Mouse (Mus musculus): ENCODE results near the gene Rnf4. TPM values are rescaled to one million over a fixed set of nuclear protein-coding genes. Genes with fewer than 3 reads are reported as not detected.

Rnf4 gene
- total RNA-seq, 2 experiments from 2014 or later, result 82.2 to 87.2 TPM

GRCm38 (mm10) chr5:34334081-34334480, 2.0 kb upstream of the Rnf4 start:
- intact Hi-C loops (cut with DNase I), result no loop called here
- no peak for DNase-seq (ENCODE audit: low spot score in 2 of 2)

DNA sequence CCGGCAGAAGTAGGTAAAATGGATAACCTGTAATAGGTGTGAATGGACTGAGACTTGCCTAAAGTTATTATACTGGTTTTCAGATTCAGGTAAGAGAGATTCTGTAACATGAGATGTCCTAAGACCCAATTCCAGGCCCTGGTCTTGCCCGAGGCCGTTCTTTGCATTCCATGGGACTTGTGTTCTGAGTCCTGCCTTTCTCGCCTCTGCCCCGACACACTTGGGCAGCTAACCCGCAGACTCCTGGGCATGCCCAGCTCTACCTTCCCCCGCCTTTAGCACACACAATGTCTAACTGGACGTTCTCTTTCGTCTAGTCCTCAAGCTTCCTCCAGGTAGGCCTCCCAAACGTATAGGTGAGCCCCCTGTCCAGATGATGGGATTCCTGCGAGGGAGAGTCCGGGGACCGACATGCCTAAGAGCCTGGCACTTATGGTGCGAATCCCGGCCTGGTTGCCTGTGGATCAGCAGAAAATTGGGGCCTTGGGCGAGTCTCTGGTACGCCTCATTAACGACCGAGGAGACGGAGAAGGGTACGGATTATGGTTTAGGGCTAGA, 471 bp upstream of the Rnf4 start:
- DNase-seq (ENCODE audit: low spot score in 2 of 2), result no peak
- intact Hi-C loops (cut with DNase I), result loop anchor here (5.0 kb wide), 2 partner anchors 123 to 302 kb away; partner anchors contain the start of gene Mfsd10

DNA sequence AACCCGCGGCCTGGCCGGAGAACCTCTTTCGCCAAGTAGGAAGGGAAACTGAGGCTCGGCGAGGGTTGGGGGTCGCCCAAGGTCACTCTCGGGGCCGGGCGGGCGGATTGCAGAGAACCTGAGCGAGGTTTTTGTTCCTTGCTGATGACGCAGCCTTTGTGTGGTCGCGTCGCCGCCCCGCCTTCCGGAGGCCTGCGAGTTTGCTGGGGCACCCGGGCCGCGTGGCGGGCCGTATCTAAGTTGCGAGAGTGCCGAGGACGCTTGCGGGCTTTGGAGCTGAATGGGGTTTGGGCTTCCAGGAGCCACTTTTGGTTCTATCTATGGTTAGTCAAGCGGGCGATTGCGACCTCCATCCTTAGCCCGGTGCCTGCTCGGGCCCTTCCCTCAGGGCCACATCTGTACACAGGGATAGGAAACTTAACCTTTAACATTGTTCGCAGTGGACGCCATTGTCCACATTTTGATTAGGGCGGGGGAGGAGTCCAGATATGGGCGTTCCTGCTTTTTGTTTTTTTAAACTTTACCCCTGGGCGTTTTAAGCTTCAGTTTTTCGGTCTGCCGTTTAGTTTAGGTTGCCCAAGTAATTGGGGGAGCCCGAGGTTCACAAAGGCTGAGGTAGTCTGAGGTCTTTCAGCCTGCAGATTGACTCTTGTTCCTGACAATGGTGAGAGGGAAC, 824 bp downstream of the Rnf4 start:
- DNase-seq (ENCODE audit: low spot score in 2 of 2), result peak in 1 of 2 experiments; percentile 35
- intact Hi-C loops (cut with DNase I), result loop anchor here (5.0 kb wide), 2 partner anchors 125 to 300 kb away; partner anchors contain the start of gene Mfsd10

GRCm38 (mm10) chr5:34340246-34340645, 4.2 kb downstream of the Rnf4 start:
- intact Hi-C loops (cut with DNase I), result no loop called here
- no peak for DNase-seq (ENCODE audit: low spot score in 2 of 2)

DNA sequence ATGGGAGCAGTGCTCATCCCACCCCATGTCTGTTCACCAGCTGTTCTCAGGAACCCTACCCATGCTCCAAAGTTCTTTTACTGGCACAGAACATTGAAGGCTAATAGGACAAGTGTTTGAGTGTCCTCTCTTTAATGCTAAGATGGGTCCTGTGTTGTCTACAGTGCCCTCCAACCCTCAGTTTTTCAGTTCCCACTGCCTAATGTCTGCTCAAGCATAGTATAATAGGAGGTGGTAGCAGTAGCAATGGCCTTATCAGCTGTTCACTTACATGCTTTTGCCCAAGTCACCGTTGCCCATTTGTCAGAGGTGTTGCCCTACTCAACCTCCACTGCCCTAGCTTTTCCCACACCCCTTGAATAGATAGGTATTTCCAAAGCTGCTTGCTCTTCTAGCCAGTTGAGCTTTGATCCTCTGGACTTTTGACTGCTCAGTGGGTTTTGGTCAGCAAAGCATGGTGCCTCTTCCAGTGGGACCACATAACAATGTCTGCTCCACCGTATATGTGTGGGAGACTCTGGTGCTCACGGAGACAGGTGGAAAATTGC, 16.1 kb downstream of the Rnf4 start:
- intact Hi-C loops (cut with DNase I), result no loop called here
- DNase-seq (ENCODE audit: low spot score in 2 of 2), result no peak

GRCm38 (mm10) chr5:34360261-34360660, 24.2 kb downstream of the Rnf4 start:
- intact Hi-C loops (cut with DNase I), result no loop called here
- DNase-seq (ENCODE audit: low spot score in 2 of 2), result no peak

DNA sequence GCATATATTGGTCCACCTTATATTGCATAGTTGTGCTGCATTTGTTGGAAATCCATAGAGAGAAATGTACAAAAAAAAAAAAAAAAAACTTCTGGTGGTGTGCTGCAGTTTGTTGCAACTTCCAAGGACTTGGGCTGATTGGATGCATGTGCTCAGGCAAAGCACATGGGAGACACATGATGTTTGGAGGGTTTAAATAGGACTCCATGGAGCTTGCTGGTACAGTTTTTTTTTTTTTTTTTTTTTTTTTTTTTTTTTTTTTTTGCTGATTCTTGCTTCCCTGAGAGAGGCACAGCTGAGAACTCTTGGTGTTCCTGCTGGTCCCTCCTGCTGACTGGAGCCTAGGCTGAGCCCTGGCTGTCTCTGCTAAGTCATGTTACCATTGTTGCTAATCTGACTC, 27.0 kb downstream of the Rnf4 start:
- no peak for DNase-seq (ENCODE audit: low spot score in 2 of 2)
- intact Hi-C loops (cut with DNase I), result no loop called here

- no peak for DNase-seq (ENCODE audit: low spot score in 2 of 2)
- intact Hi-C loops (cut with DNase I), result loop anchor here (5.0 kb wide), 1 partner anchor 81 kb away; the partner anchor contains the start of genes Cfap99 and Zfyve28
Observed at GRCm38 (mm10) chr5:34368551-34369290, 32.6 kb downstream of the Rnf4 start.

- intact Hi-C loops (cut with DNase I), result loop anchor here (5.0 kb wide), 1 partner anchor 82 kb away; the partner anchor contains the start of genes Cfap99 and Zfyve28
- peak; percentile 97 for DNase-seq (ENCODE audit: low spot score in 2 of 2)
Observed at GRCm38 (mm10) chr5:34369341-34370021, 33.4 kb downstream of the Rnf4 start, which contains the start of gene Fam193a. Gene Fam193a (plus strand): TSS chr5:34369933.

GRCm38 (mm10) chr5:34370022-34370823, 34.1 kb downstream of the Rnf4 start:
- intact Hi-C loops (cut with DNase I), result no loop called here
- peak; percentile 31 to 45 for DNase-seq (ENCODE audit: low spot score in 2 of 2)

GRCm38 (mm10) chr5:34370840-34371239, 34.8 kb downstream of the Rnf4 start:
- intact Hi-C loops (cut with DNase I), result no loop called here
- DNase-seq (ENCODE audit: low spot score in 2 of 2), result no peak

GRCm38 (mm10) chr5:34372141-34372540, 36.1 kb downstream of the Rnf4 start:
- DNase-seq (ENCODE audit: low spot score in 2 of 2), result no peak
- intact Hi-C loops (cut with DNase I), result no loop called here

DNA sequence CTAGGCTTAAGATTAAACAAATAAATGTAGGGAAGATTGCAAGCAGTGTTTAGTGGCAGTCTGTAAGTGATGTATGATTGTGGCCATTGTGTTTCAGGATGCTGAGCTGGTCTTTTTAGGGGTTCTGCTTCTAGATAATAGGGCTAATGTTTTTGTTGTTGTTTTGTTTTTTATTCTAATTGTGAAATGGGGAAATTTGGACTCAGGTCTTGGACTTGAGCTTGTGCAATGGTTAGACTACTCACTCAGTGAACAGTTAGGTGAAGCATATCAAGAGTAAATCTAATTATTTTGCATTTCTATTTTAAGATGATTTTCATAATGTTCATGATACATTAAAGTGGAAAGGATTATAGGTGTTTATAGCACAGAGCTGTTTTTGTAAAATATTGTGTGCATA, 36.5 kb downstream of the Rnf4 start:
- DNase-seq (ENCODE audit: low spot score in 2 of 2), result no peak
- intact Hi-C loops (cut with DNase I), result no loop called here

- intact Hi-C loops (cut with DNase I), result no loop called here
- DNase-seq (ENCODE audit: low spot score in 2 of 2), result no peak
Observed at GRCm38 (mm10) chr5:34378787-34379186, 42.7 kb downstream of the Rnf4 start.

DNA sequence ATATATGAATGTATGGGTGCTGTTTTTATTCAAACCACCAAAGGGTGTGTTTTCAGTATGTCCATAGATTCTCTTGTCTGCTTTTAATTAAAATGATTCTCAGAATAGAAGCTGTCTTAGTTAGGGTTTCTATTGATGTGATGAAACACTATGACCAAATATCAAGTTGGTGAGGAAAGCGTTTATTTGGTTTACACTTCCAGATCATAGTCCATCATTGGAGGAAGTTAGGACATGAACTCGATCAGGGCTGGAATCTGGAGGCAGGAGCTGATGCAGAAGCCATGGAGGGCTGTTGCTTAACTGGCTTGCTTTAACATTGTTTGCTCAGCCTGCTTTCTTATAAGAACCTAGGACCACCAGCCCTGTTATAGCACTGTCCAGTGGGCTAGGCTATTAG, 45.6 kb downstream of the Rnf4 start:
- no peak for DNase-seq (ENCODE audit: low spot score in 2 of 2)
- intact Hi-C loops (cut with DNase I), result no loop called here

GRCm38 (mm10) chr5:34385616-34386015, 49.5 kb downstream of the Rnf4 start:
- intact Hi-C loops (cut with DNase I), result no loop called here
- DNase-seq (ENCODE audit: low spot score in 2 of 2), result no peak

GRCm38 (mm10) chr5:34386744-34387143, 50.7 kb downstream of the Rnf4 start:
- intact Hi-C loops (cut with DNase I), result no loop called here

GRCm38 (mm10) chr5:34393251-34393650, 57.2 kb downstream of the Rnf4 start:
- no peak for DNase-seq (ENCODE audit: low spot score in 2 of 2)
- intact Hi-C loops (cut with DNase I), result no loop called here

More at GRCm38 (mm10) chr5:34386744-34387143, 50.7 kb downstream of the Rnf4 start:
- DNase-seq (ENCODE audit: low spot score in 2 of 2), result no peak

- intact Hi-C loops (cut with DNase I), result no loop called here
Observed at GRCm38 (mm10) chr5:34395347-34395746, 59.3 kb downstream of the Rnf4 start.

More at GRCm38 (mm10) chr5:34395347-34395746, 59.3 kb downstream of the Rnf4 start:
- DNase-seq (ENCODE audit: low spot score in 2 of 2), result no peak

Measured in left cerebral cortex, postnatal 36 days (tissue).